Mouse (Mus musculus) brain, embryonic 14.5 days (tissue): ENCODE data around the gene Oaz2. TPM values are rescaled to one million over a fixed set of nuclear protein-coding genes. Genes with fewer than 3 reads are reported as not detected.

Source experiments
- DNase-seq: peaks from one replicate; pipeline ENCODE4 v3.0.0-alpha.2; 2011; ENCODE audit warnings: low read depth
- CTCF ChIP-seq: fragments of 200-500 bp; IDR thresholded peaks from 2 replicates; pipeline ENCODE4 v1.5.1; 2012; ENCODE audit warnings: inconsistent platforms, mild to moderate bottlenecking, moderate library complexity, borderline replicate concordance; ENCODE audit not compliant: insufficient read depth, insufficient read length; ENCODE audit errors: extremely low read depth
- POLR2A ChIP-seq: fragments of 200-500 bp; IDR thresholded peaks from 2 replicates; pipeline ENCODE4 v1.6.1; 2012; ENCODE audit warnings: mild to moderate bottlenecking, inconsistent platforms, borderline replicate concordance; ENCODE audit not compliant: poor library complexity, insufficient read depth, insufficient read length, severe bottlenecking; ENCODE audit errors: extremely low read depth
- polyA plus RNA-seq: library from polyadenylated mRNA; depleted of rRNA; stranded (reverse); fragments of >200 nt; gene quantifications from 2 replicates; pipeline ENCODE4 v1.2.3, GENCODE M21; 2012

Oaz2 gene
- polyA plus RNA-seq, 1 experiment: 216 TPM

GRCm38 (mm10) chr9:65654700-65655237 lies 13.0 kb upstream of the Oaz2 start:
- no peak for TF ChIP-seq POLR2A
- no peak for TF ChIP-seq CTCF

GRCm38 (mm10) chr9:65655540-65655939 lies 12.3 kb upstream of the Oaz2 start:
- DNase-seq: no peak
- no peak for TF ChIP-seq CTCF
- no peak for TF ChIP-seq POLR2A

More at GRCm38 (mm10) chr9:65654700-65655237, 13.0 kb upstream of the Oaz2 start:
- DNase-seq: no peak

- TF ChIP-seq CTCF: no peak
- no peak for TF ChIP-seq POLR2A
- no peak for DNase-seq
Observed at GRCm38 (mm10) chr9:65657218-65657617, 10.6 kb upstream of the Oaz2 start.

GRCm38 (mm10) chr9:65661029-65661428 lies 6.8 kb upstream of the Oaz2 start:
- no peak for DNase-seq
- TF ChIP-seq CTCF: no peak
- no peak for TF ChIP-seq POLR2A

- no peak for TF ChIP-seq CTCF
- TF ChIP-seq POLR2A: no peak
- DNase-seq: no peak
Observed at GRCm38 (mm10) chr9:65661493-65661892, 6.3 kb upstream of the Oaz2 start.

GRCm38 (mm10) chr9:65664163-65664562 lies 3.6 kb upstream of the Oaz2 start:
- DNase-seq: peak; percentile 76
- TF ChIP-seq POLR2A: no peak
- TF ChIP-seq CTCF: peak; percentile 86

- peak; percentile 78 for DNase-seq
- TF ChIP-seq POLR2A (no peak), CTCF (peak; percentile 74; the same call in 1 of the 2 replicates)
Observed at GRCm38 (mm10) chr9:65666042-65666441, 1.8 kb upstream of the Oaz2 start.

GRCm38 (mm10) chr9:65671431-65671931 lies 3.7 kb downstream of the Oaz2 start:
- no peak for DNase-seq

GRCm38 (mm10) chr9:65672996-65673395 lies 5.2 kb downstream of the Oaz2 start:
- TF ChIP-seq CTCF (no peak), POLR2A (no peak)
- DNase-seq: no peak

More at GRCm38 (mm10) chr9:65671431-65671931, 3.7 kb downstream of the Oaz2 start:
- no peak for TF ChIP-seq POLR2A
- no peak for TF ChIP-seq CTCF

GRCm38 (mm10) chr9:65675461-65676357 lies 7.9 kb downstream of the Oaz2 start:
- TF ChIP-seq CTCF: no peak
- no peak for DNase-seq

- TF ChIP-seq POLR2A (peak; percentile 73; the same call in 1 of the 2 replicates), CTCF (no peak)
Observed at GRCm38 (mm10) chr9:65676358-65677118, 8.7 kb downstream of the Oaz2 start.

GRCm38 (mm10) chr9:65677119-65677462 lies 9.3 kb downstream of the Oaz2 start:
- TF ChIP-seq POLR2A: no peak
- no peak for TF ChIP-seq CTCF
- DNase-seq: no peak

More at GRCm38 (mm10) chr9:65676358-65677118, 8.7 kb downstream of the Oaz2 start:
- DNase-seq: peak; percentile 99

- TF ChIP-seq CTCF: no peak
- TF ChIP-seq POLR2A: no peak
- peak; percentile 44 for DNase-seq
Observed at GRCm38 (mm10) chr9:65679181-65679761, 11.5 kb downstream of the Oaz2 start.

GRCm38 (mm10) chr9:65680938-65681633 lies 13.3 kb downstream of the Oaz2 start:
- TF ChIP-seq CTCF (no peak), POLR2A (no peak)
- DNase-seq: no peak
